Mouse (Mus musculus) testis, adult 2 months (tissue): Measurements from ENCODE around the gene Lypla2.

ENCODE experiments used
- CTCF ChIP-seq: fragments of 200-500 bp; IDR thresholded peaks from 2 replicates; pipeline ENCODE4 v1.5.1; 2012; ENCODE audit warnings: low read depth, mild to moderate bottlenecking, inconsistent platforms, low read length, moderate library complexity; ENCODE audit not compliant: control insufficient read depth, insufficient read depth, insufficient replicate concordance
- POLR2A ChIP-seq: fragments of 200-500 bp; IDR thresholded peaks from 2 replicates; pipeline ENCODE4 v1.6.1; 2012; ENCODE audit warnings: low read depth, mild to moderate bottlenecking, inconsistent platforms, low read length, moderate library complexity; ENCODE audit not compliant: control insufficient read depth

DNA sequence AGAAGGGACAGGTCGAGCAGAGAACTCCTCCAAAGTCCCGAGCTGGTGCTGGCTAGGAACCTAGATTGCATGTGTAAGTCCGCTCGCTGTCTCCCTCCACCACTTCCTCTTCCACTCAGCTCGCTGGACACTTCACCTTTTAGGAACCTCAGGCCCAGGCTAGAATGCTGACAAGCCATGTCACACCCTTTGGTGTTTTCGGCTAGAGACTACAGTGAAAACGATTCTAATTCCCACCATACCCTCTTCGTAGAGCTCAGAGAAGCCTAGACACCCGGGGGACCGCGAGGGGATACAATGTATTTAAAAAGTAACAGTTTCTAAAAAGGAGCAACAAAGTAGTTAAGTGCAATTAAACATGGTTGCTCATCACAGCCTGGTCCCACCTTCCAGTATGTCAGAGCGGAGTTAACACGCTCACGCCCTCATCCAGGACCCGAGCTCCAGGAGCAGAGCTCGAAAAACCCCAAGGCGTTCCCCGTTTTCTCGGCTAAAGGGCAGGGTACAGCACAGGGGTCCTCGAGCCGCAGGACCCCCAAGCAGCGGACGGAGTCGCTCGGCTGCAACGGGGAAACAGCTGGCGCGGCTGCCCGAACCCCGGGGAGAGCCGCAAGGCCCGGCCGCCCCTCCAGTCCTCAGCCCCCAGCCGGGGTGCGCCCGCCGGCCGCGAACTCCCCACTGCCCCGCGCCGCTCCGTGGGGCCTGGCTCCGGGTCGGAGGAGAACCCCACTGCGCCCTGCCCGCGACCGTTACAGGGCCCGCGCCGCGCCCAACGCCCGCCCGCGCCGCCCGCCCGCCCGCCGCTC is 48.5 kb upstream of the Lypla2 start:
- TF ChIP-seq POLR2A (no peak), CTCF (no peak)
